Mouse (Mus musculus) hindbrain, embryonic 15.5 days (tissue): ENCODE data around the gene Tmem255b. TPM values are rescaled to one million over a fixed set of nuclear protein-coding genes. Genes with fewer than 3 reads are reported as not detected.

Source experiments
- ATAC-seq: fragments of 200-750 bp; cut with Nextera tagmentation; 2 replicates; pipeline ENCODE4 v1.8.0; 2017; ENCODE audit warnings: low read depth, moderate number of reproducible peaks, moderate TSS enrichment; ENCODE audit not compliant: low FRiP score
- H3K27ac ChIP-seq: fragments of 300-500 bp; sonication (generic); replicated peaks from 2 replicates; pipeline ENCODE4 v1.5.1; 2015; ENCODE audit warnings: mild to moderate bottlenecking, inconsistent platforms
- H3K27me3 ChIP-seq: fragments of 300-500 bp; sonication (generic); 2 replicates; pipeline ENCODE4 v1.6.1; 2015; ENCODE audit warnings: control low read depth, inconsistent platforms
- H3K36me3 ChIP-seq: fragments of 300-500 bp; sonication (generic); 2 replicates; pipeline ENCODE4 v1.6.1; 2015; ENCODE audit warnings: control low read depth, inconsistent platforms
- H3K4me1 ChIP-seq: fragments of 300-500 bp; sonication (generic); replicated peaks from 2 replicates; pipeline ENCODE4 v1.6.1; 2015; ENCODE audit warnings: control low read depth, inconsistent platforms
- H3K4me2 ChIP-seq: fragments of 300-500 bp; sonication (generic); 2 replicates; pipeline ENCODE4 v1.6.1; 2015; ENCODE audit warnings: moderate library complexity, mild to moderate bottlenecking, inconsistent platforms
- H3K4me3 ChIP-seq: fragments of 300-500 bp; sonication (generic); 2 replicates; pipeline ENCODE4 v1.5.1; 2015; ENCODE audit warnings: mild to moderate bottlenecking, inconsistent platforms
- H3K9ac ChIP-seq: fragments of 300-500 bp; sonication (generic); 2 replicates; pipeline ENCODE4 v1.6.1; 2015; ENCODE audit warnings: inconsistent platforms
- H3K9me3 ChIP-seq: fragments of 300-500 bp; sonication (generic); 2 replicates; pipeline ENCODE4 v1.6.1; 2016; ENCODE audit warnings: control low read depth, inconsistent platforms
- WGBS: fragments of 180-500 bp; shearing (Covaris S2); methylation state at CpG from one replicate; pipeline ENCODE4 v1.1.7; 2015; 5-methylcytosine and 5-hydroxymethylcytosine counted together
- polyA plus RNA-seq: library from polyadenylated mRNA; unstranded; fragments of >200 nt; fragmentation: Nextera tagmentation; extraction: Ambion mirVana; gene quantifications from 2 replicates; pipeline ENCODE4 v1.2.1, GENCODE M21; 2015

The Tmem255b gene
- polyA plus RNA-seq, 1 experiment from 2014 or later: 1.2 TPM

- Histone ChIP-seq H3K27ac (no peak overlapping the region), H3K9me3 (no peaks in the 10 kb centered on the region), H3K4me1 (no peaks in the 10 kb centered on the region), H3K4me2 (no peak overlapping the region), H3K36me3 (peaks cover 23% of the 10 kb centered on the region; the same call in 1 of the 2 replicates), H3K4me3 (no peak overlapping the region), H3K27me3 (no peaks in the 10 kb centered on the region), H3K9ac (no peak overlapping the region)
- ATAC-seq: no peak
- 55% methylated on average over 9 of the region's 9 CpGs for WGBS
Observed at GRCm38 (mm10) chr8:13475892-13476291, 40.9 kb downstream of the Tmem255b start.

GRCm38 (mm10) chr8:13481089-13481554 lies 46.1 kb downstream of the Tmem255b start:
- 84% methylated on average over 7 of the region's 7 CpGs for WGBS
- no peak overlapping the region for H3K4me3 ChIP-seq
- no peaks in the 10 kb centered on the region for H3K9me3 ChIP-seq
- H3K4me2 ChIP-seq: no peak overlapping the region
- H3K9ac ChIP-seq: no peak overlapping the region
- H3K36me3 ChIP-seq: peaks cover 14% of the 10 kb centered on the region; the same call in 1 of the 2 replicates
- no peak for ATAC-seq
- no peak overlapping the region for H3K27ac ChIP-seq
- no peaks in the 10 kb centered on the region for H3K27me3 ChIP-seq
- H3K4me1 ChIP-seq: 0 out of 2 replicates have a peak, but pooled peaks cover 3% of the 10 kb centered on the region

- 93% methylated on average over 3 of the region's 3 CpGs for WGBS
- ATAC-seq: no peak
Observed at GRCm38 (mm10) chr8:13481596-13481995, 46.6 kb downstream of the Tmem255b start.

GRCm38 (mm10) chr8:13482101-13482801 lies 47.3 kb downstream of the Tmem255b start:
- Histone ChIP-seq H3K4me1 (0 out of 2 replicates have a peak, but pooled peaks cover 3% of the 10 kb centered on the region), H3K4me2 (no peak overlapping the region), H3K9me3 (no peaks in the 10 kb centered on the region), H3K36me3 (peaks cover 14% of the 10 kb centered on the region; the same call in 1 of the 2 replicates), H3K4me3 (no peak overlapping the region), H3K27ac (no peak overlapping the region), H3K9ac (no peak overlapping the region), H3K27me3 (no peaks in the 10 kb centered on the region)
- 63% methylated on average over 2 of the region's 2 CpGs for WGBS
- ATAC-seq: no peak

More at GRCm38 (mm10) chr8:13481596-13481995, 46.6 kb downstream of the Tmem255b start:
- Histone ChIP-seq H3K36me3 (peaks cover 14% of the 10 kb centered on the region; the same call in 1 of the 2 replicates), H3K9ac (no peak overlapping the region), H3K27ac (no peak overlapping the region), H3K4me3 (no peak overlapping the region), H3K9me3 (no peaks in the 10 kb centered on the region), H3K4me1 (0 out of 2 replicates have a peak, but pooled peaks cover 3% of the 10 kb centered on the region), H3K4me2 (no peak overlapping the region), H3K27me3 (no peaks in the 10 kb centered on the region)

- no peak overlapping the region for H3K27ac ChIP-seq
- 90% methylated on average over 5 of the region's 5 CpGs for WGBS
- ATAC-seq: no peak
- H3K9ac ChIP-seq: no peak overlapping the region
- peaks cover 8% of the 10 kb centered on the region; the same call in 1 of the 2 replicates for H3K36me3 ChIP-seq
- H3K4me3 ChIP-seq: no peak overlapping the region
- H3K4me2 ChIP-seq: no peak overlapping the region
- H3K4me1 ChIP-seq: 0 out of 2 replicates have a peak, but pooled peaks cover 3% of the 10 kb centered on the region
- H3K27me3 ChIP-seq: no peaks in the 10 kb centered on the region
- no peaks in the 10 kb centered on the region for H3K9me3 ChIP-seq
Observed at GRCm38 (mm10) chr8:13483191-13483590, 48.2 kb downstream of the Tmem255b start.

GRCm38 (mm10) chr8:13489351-13489750 lies 54.4 kb downstream of the Tmem255b start:
- WGBS: 83% methylated on average over 3 of the region's 3 CpGs

GRCm38 (mm10) chr8:13489986-13490910 lies 55.3 kb downstream of the Tmem255b start:
- no peak overlapping the region for H3K4me2 ChIP-seq
- no peak for ATAC-seq
- H3K27ac ChIP-seq: no peak overlapping the region; the same call in 1 of the 2 replicates
- H3K4me1 ChIP-seq: peaks cover 32% of the 10 kb centered on the region
- H3K9me3 ChIP-seq: no peaks in the 10 kb centered on the region
- H3K4me3 ChIP-seq: no peak overlapping the region
- 32% methylated on average over 13 of the region's 13 CpGs for WGBS
- no peak overlapping the region for H3K9ac ChIP-seq
- H3K27me3 ChIP-seq: no peaks in the 10 kb centered on the region; the same call in 1 of the 2 replicates
- no peaks in the 10 kb centered on the region; the same call in 1 of the 2 replicates for H3K36me3 ChIP-seq

More at GRCm38 (mm10) chr8:13489351-13489750, 54.4 kb downstream of the Tmem255b start:
- H3K27ac ChIP-seq: no peak overlapping the region
- no peaks in the 10 kb centered on the region; the same call in 1 of the 2 replicates for H3K36me3 ChIP-seq
- no peaks in the 10 kb centered on the region for H3K9me3 ChIP-seq
- no peak overlapping the region for H3K4me3 ChIP-seq
- no peak for ATAC-seq
- no peak overlapping the region for H3K9ac ChIP-seq
- H3K27me3 ChIP-seq: no peaks in the 10 kb centered on the region; the same call in 1 of the 2 replicates
- H3K4me1 ChIP-seq: peaks cover 32% of the 10 kb centered on the region
- no peak overlapping the region for H3K4me2 ChIP-seq

GRCm38 (mm10) chr8:13491491-13492010 lies 56.6 kb downstream of the Tmem255b start:
- Histone ChIP-seq H3K9ac (no peak overlapping the region), H3K36me3 (no peaks in the 10 kb centered on the region; the same call in 1 of the 2 replicates), H3K9me3 (no peaks in the 10 kb centered on the region), H3K27ac (no peak overlapping the region), H3K27me3 (no peaks in the 10 kb centered on the region; the same call in 1 of the 2 replicates), H3K4me1 (peaks cover 32% of the 10 kb centered on the region), H3K4me2 (no peak overlapping the region), H3K4me3 (no peak overlapping the region)
- 91% methylated on average over 14 of the region's 14 CpGs for WGBS
- no peak for ATAC-seq

GRCm38 (mm10) chr8:13492198-13492995 lies 57.4 kb downstream of the Tmem255b start:
- 46% methylated on average over 9 of the region's 9 CpGs for WGBS
- H3K4me1 ChIP-seq: peaks cover 32% of the 10 kb centered on the region

GRCm38 (mm10) chr8:13493011-13493410 lies 58.0 kb downstream of the Tmem255b start:
- no peak overlapping the region for H3K9ac ChIP-seq
- ATAC-seq: no peak
- 47% methylated on average over 11 of the region's 11 CpGs for whole genome bisulfite sequencing

More at GRCm38 (mm10) chr8:13492198-13492995, 57.4 kb downstream of the Tmem255b start:
- Histone ChIP-seq H3K36me3 (no peaks in the 10 kb centered on the region; the same call in 1 of the 2 replicates), H3K9ac (no peak overlapping the region), H3K27ac (no peak overlapping the region), H3K9me3 (no peaks in the 10 kb centered on the region), H3K4me3 (no peak overlapping the region), H3K4me2 (peak overlapping the region; percentile 63), H3K27me3 (no peaks in the 10 kb centered on the region; the same call in 1 of the 2 replicates)
- no peak for ATAC-seq

More at GRCm38 (mm10) chr8:13493011-13493410, 58.0 kb downstream of the Tmem255b start:
- Histone ChIP-seq H3K4me1 (peaks cover 32% of the 10 kb centered on the region), H3K27ac (no peak overlapping the region; the same call in 1 of the 2 replicates), H3K36me3 (no peaks in the 10 kb centered on the region; the same call in 1 of the 2 replicates), H3K27me3 (no peaks in the 10 kb centered on the region; the same call in 1 of the 2 replicates), H3K9me3 (no peaks in the 10 kb centered on the region), H3K4me3 (peak overlapping the region; percentile 52), H3K4me2 (peak overlapping the region; percentile 63)
